Mouse (Mus musculus): Measurements from ENCODE around the gene Krba1. TPM values are rescaled to one million over a fixed set of nuclear protein-coding genes. Genes with fewer than 3 reads are reported as not detected.

Krba1 gene
- polyA plus RNA-seq, 1 experiment from 2014 or later: 22.3 TPM

DNA sequence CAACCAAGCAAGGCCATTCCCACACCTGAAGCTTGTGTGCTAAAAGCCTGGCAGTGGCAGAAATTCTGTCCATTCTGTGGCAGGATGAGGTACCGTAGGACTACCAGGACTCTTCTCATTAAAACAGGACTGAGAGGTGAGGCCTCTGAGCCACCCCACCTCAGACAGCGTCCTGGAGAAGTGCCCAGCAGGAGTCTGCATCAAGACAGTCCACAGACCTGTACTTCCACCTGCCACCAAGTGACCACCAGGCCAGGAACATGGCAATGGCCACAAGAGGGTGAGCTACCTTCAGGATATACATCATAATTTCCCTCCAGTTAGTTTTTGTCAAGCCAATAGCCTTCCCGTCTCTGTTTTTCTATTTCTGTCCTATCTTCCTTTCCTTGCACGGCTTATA lies 16.8 kb downstream of the Krba1 start:
- no peaks in the 10 kb centered on the region for H3K9me3 ChIP-seq (ENCODE audit: low read depth, low read length)
- ATAC-seq (ENCODE audit: insufficient read depth) (no peak), DNase-seq (no peak)
- H3K9ac ChIP-seq: no peak overlapping the region
- no peaks in the 10 kb centered on the region for H3K4me1 ChIP-seq (ENCODE audit: insufficient read depth)
- peaks cover 99% of the 10 kb centered on the region for H3K36me3 ChIP-seq (ENCODE audit: insufficient read depth)
- no peak overlapping the region for H3K4me3 ChIP-seq (ENCODE audit: low read depth, low read length)
- no peak overlapping the region for H3K27ac ChIP-seq (ENCODE audit: low read depth)
- WGBS: 84% methylated on average over 4 of the region's 4 CpGs
- no peaks in the 10 kb centered on the region for H3K27me3 ChIP-seq (ENCODE audit: insufficient read depth, low read length)
- TF ChIP-seq CTCF (IDR thresholded peaks at IDR 0.05; ENCODE audit: low read depth): no peak; the same call in 1 of the 2 replicates
- H3K4me2 ChIP-seq: no peak overlapping the region

DNA sequence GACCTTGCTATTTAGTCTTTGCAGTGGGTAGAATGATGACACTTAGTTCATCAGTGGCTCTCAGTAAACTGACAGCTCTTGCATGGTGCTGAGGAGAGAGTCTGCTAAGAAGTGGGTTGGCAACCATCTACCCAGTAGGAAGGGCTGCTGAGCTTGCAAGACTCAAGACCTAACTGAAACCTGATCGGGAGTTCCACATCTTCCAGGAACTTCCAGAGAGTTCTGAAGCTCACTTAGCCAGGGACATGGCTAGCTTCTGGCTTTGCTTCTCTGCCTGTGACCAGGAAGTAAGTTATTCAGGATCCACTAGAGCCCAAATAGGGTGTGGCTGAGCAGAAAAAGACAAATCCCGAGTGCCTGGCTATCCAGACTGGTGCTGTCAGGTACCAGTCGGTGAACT lies 17.3 kb downstream of the Krba1 start:
- TF ChIP-seq CTCF (IDR thresholded peaks at IDR 0.05; ENCODE audit: low read depth): no peak
- peaks cover 100% of the 10 kb centered on the region for H3K36me3 ChIP-seq (ENCODE audit: insufficient read depth)
- ATAC-seq (ENCODE audit: insufficient read depth): no peak

GRCm38 (mm10) chr6:48413081-48413480 lies 17.7 kb downstream of the Krba1 start:
- H3K36me3 ChIP-seq (ENCODE audit: insufficient read depth): peaks cover 99% of the 10 kb centered on the region
- no peaks in the 10 kb centered on the region for H3K9me3 ChIP-seq (ENCODE audit: low read depth, low read length)
- TF ChIP-seq CTCF (IDR thresholded peaks at IDR 0.05; ENCODE audit: low read depth): no peak
- H3K27me3 ChIP-seq (ENCODE audit: insufficient read depth, low read length): no peaks in the 10 kb centered on the region
- H3K27ac ChIP-seq (ENCODE audit: low read depth): no peak overlapping the region
- DNase-seq (no peak), ATAC-seq (ENCODE audit: insufficient read depth) (no peak)
- H3K4me2 ChIP-seq: no peak overlapping the region
- H3K4me1 ChIP-seq (ENCODE audit: insufficient read depth): no peaks in the 10 kb centered on the region
- no peak overlapping the region for H3K4me3 ChIP-seq (ENCODE audit: low read depth, low read length)
- 83% methylated on average over 10 of the region's 10 CpGs for WGBS
- H3K9ac ChIP-seq: no peak overlapping the region

More for the DNA sequence above, 17.3 kb downstream of the Krba1 start:
- Histone ChIP-seq H3K9me3 (ENCODE audit: low read depth, low read length) (no peaks in the 10 kb centered on the region), H3K27me3 (ENCODE audit: insufficient read depth, low read length) (no peaks in the 10 kb centered on the region), H3K9ac (no peak overlapping the region), H3K27ac (ENCODE audit: low read depth) (no peak overlapping the region), H3K4me1 (ENCODE audit: insufficient read depth) (no peaks in the 10 kb centered on the region), H3K4me2 (no peak overlapping the region), H3K4me3 (ENCODE audit: low read depth, low read length) (no peak overlapping the region)
- no peak for DNase-seq
- WGBS: 77% methylated on average over 3 of the region's 3 CpGs

DNA sequence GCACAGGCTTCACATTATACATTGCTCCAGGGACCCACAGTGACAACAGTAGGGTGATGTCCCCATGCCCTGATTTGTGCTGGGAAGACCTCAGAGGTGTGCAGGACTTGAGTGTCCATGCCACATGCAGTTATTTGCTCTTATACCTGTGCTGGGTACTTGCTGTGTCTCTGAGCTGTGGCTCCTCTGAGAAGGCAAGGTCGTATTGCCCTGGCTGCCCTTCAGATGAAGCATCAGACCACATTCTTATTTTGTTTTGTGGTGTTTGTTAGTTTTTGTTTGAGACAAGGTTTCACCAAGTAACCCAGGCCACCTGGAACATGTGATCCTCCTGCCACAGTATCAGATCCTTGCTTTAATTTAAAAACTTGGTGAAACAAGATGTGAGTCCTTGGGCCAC lies 19.5 kb downstream of the Krba1 start:
- no peak overlapping the region for H3K27ac ChIP-seq (ENCODE audit: low read depth)
- DNase-seq: no peak
- no peak for TF ChIP-seq CTCF (IDR thresholded peaks at IDR 0.05; ENCODE audit: low read depth)
- WGBS: 78% methylated on average over 1 of the region's 1 CpGs
- peaks cover 84% of the 10 kb centered on the region for H3K36me3 ChIP-seq (ENCODE audit: insufficient read depth)
- H3K4me3 ChIP-seq (ENCODE audit: low read depth, low read length): no peak overlapping the region
- no peaks in the 10 kb centered on the region for H3K4me1 ChIP-seq (ENCODE audit: insufficient read depth)
- H3K4me2 ChIP-seq: no peak overlapping the region
- no peaks in the 10 kb centered on the region for H3K27me3 ChIP-seq (ENCODE audit: insufficient read depth, low read length)
- no peaks in the 10 kb centered on the region for H3K9me3 ChIP-seq (ENCODE audit: low read depth, low read length)
- ATAC-seq (ENCODE audit: insufficient read depth): no peak
- no peak overlapping the region for H3K9ac ChIP-seq

DNA sequence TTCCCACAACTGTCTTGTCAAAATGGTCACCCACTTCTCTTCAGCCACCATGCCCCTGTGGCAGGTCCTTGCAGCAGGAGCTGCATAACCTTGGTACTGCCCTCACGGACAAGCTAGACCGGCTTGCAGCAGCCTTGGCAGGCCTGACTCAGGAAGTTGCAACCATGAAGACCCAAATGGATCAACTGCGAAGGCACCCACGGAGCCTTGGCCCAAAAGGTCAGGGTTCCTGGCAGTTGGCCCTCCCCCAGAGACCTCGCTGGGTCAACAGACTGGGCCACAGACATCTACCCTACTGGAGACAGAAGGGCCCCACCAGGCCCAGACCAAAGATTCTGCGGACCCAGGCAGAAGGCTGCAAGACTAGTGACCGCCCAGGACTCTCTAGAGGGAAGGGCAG lies 20.2 kb downstream of the Krba1 start:
- peaks cover 77% of the 10 kb centered on the region for H3K36me3 ChIP-seq (ENCODE audit: insufficient read depth)
- H3K4me2 ChIP-seq: no peak overlapping the region

DNA sequence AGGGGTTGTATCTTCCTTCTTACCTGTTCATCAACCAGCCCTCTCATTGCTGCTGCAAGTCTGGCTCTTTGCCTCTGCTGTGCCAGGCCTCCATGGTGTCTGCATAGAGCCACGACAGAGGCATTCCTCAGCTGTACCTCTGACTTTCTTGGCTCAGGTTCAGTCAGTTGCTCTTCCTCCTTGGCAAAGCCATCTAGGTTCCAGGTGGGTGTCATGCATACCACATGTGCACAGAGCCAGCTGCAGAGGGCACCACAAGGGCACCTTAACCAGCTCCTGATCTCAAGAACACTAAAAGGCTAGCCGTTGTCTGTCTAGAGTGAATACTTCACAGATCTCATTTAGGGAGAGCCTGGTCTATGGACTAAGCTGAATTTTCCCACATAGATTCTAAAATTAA lies 21.1 kb downstream of the Krba1 start:
- H3K36me3 ChIP-seq (ENCODE audit: insufficient read depth): peaks cover 68% of the 10 kb centered on the region
- H3K9me3 ChIP-seq (ENCODE audit: low read depth, low read length): no peaks in the 10 kb centered on the region
- H3K4me2 ChIP-seq: no peak overlapping the region
- DNase-seq (no peak), ATAC-seq (ENCODE audit: insufficient read depth) (no peak)
- H3K27me3 ChIP-seq (ENCODE audit: insufficient read depth, low read length): no peaks in the 10 kb centered on the region
- H3K4me1 ChIP-seq (ENCODE audit: insufficient read depth): no peaks in the 10 kb centered on the region
- no peak overlapping the region for H3K4me3 ChIP-seq (ENCODE audit: low read depth, low read length)
- no peak overlapping the region for H3K9ac ChIP-seq
- 76% methylated on average over 2 of the region's 2 CpGs for WGBS
- no peak for TF ChIP-seq CTCF (IDR thresholded peaks at IDR 0.05; ENCODE audit: low read depth)
- H3K27ac ChIP-seq (ENCODE audit: low read depth): no peak overlapping the region

More for the DNA sequence above, 20.2 kb downstream of the Krba1 start:
- TF ChIP-seq CTCF (IDR thresholded peaks at IDR 0.05; ENCODE audit: low read depth): no peak
- DNase-seq: no peak
- Histone ChIP-seq H3K9ac (no peak overlapping the region), H3K27me3 (ENCODE audit: insufficient read depth, low read length) (no peaks in the 10 kb centered on the region), H3K9me3 (ENCODE audit: low read depth, low read length) (no peaks in the 10 kb centered on the region), H3K27ac (ENCODE audit: low read depth) (no peak overlapping the region), H3K4me3 (ENCODE audit: low read depth, low read length) (no peak overlapping the region), H3K4me1 (ENCODE audit: insufficient read depth) (no peaks in the 10 kb centered on the region)
- 91% methylated on average over 7 of the region's 7 CpGs for WGBS
- ATAC-seq (ENCODE audit: insufficient read depth): no peak

- Histone ChIP-seq H3K4me3 (ENCODE audit: low read depth, low read length) (no peak overlapping the region), H3K36me3 (ENCODE audit: insufficient read depth) (peaks cover 26% of the 10 kb centered on the region; the same call in 1 of the 2 replicates), H3K27me3 (ENCODE audit: insufficient read depth, low read length) (no peaks in the 10 kb centered on the region), H3K9ac (no peak overlapping the region), H3K4me1 (ENCODE audit: insufficient read depth) (no peaks in the 10 kb centered on the region), H3K27ac (ENCODE audit: low read depth) (no peak overlapping the region), H3K4me2 (no peak overlapping the region), H3K9me3 (ENCODE audit: low read depth, low read length) (no peaks in the 10 kb centered on the region)
- DNase-seq (no peak), ATAC-seq (ENCODE audit: insufficient read depth) (peak; percentile 47; the same call in 1 of the 2 replicates)
- WGBS: 9% methylated on average over 2 of the region's 2 CpGs
- no peak for TF ChIP-seq CTCF (IDR thresholded peaks at IDR 0.05; ENCODE audit: low read depth)
These were observed 25.3 kb downstream of the Krba1 start for GRCm38 (mm10) chr6:48420647-48421046.

DNA sequence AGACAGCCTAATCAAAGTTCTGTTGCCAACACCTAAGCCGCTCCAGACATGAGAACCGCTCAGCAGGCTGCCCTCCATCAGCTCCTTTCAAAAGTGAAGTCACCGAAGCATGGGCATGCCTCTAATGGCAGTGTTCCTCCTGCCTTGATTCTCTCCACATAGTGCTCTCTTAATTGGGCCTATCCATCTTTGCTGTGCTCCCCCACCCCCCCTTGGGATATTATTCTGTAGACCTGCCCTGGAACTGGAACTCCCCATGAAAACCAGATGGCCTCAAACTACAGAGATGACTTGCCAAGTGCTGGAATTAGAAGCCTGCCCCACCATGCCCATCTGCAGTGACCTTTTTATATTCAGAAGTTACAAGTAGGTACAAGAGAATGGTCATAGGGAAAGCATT lies 27.9 kb downstream of the Krba1 start:
- DNase-seq (no peak), ATAC-seq (ENCODE audit: insufficient read depth) (no peak)
- 73% methylated on average over 3 of the region's 3 CpGs for WGBS
- H3K4me2 ChIP-seq: no peak overlapping the region
- no peaks in the 10 kb centered on the region for H3K27me3 ChIP-seq (ENCODE audit: insufficient read depth, low read length)
- H3K9me3 ChIP-seq (ENCODE audit: low read depth, low read length): no peaks in the 10 kb centered on the region
- no peak overlapping the region for H3K27ac ChIP-seq (ENCODE audit: low read depth)
- no peak overlapping the region for H3K9ac ChIP-seq
- no peaks in the 10 kb centered on the region for H3K4me1 ChIP-seq (ENCODE audit: insufficient read depth)
- H3K36me3 ChIP-seq (ENCODE audit: insufficient read depth): 0 out of 2 replicates have a peak, but pooled peaks cover under 1% of the 10 kb centered on the region
- no peak overlapping the region for H3K4me3 ChIP-seq (ENCODE audit: low read depth, low read length)
- no peak for TF ChIP-seq CTCF (IDR thresholded peaks at IDR 0.05; ENCODE audit: low read depth)
